Mouse (Mus musculus) MEL (cell line): ENCODE data around the gene Smchd1. TPM values are rescaled to one million over a fixed set of nuclear protein-coding genes. Genes with fewer than 3 reads are reported as not detected.

Experiments used
- DNase-seq: peaks from one replicate; pipeline ENCODE4 v3.0.0; 2011; ENCODE audit warnings: low read depth, low spot score
- H3K27ac ChIP-seq: 2 replicates; pipeline ENCODE4 v1.5.1; 2012; ENCODE audit warnings: low read depth, mild to moderate bottlenecking, control low read depth, low read length, moderate library complexity; ENCODE audit not compliant: control insufficient read depth
- H3K27me3 ChIP-seq, 2 experiments: fragments of 150-350 bp in 1 of 2; sonication (generic) in 1 of 2; 2 replicates each; pipeline ENCODE4 v1.6.1; 2012; ENCODE audit warnings: low read length in 2 of 2, mild to moderate bottlenecking in 2 of 2, improper control_type of control experiment in 1 of 2, moderate library complexity in 1 of 2; ENCODE audit not compliant: insufficient read depth in 2 of 2, control insufficient read depth in 1 of 2
- H3K36me3 ChIP-seq, 2 experiments: 2 replicates each; pipeline ENCODE4 v1.6.1; 2012 to 2014; ENCODE audit warnings: low read length in 2 of 2, improper control_type of control experiment in 1 of 2, inconsistent platforms in 1 of 2, mild to moderate bottlenecking in 1 of 2; ENCODE audit not compliant: insufficient read depth in 2 of 2, control insufficient read depth in 1 of 2
- H3K4me1 ChIP-seq, 2 experiments: fragments of 150-350 bp in 1 of 2; sonication (generic) in 1 of 2; 2 replicates each; pipeline ENCODE4 v1.6.1; 2012; ENCODE audit warnings: low read length in 2 of 2, improper control_type of control experiment in 1 of 2, mild to moderate bottlenecking in 1 of 2; ENCODE audit not compliant: insufficient read depth in 2 of 2, control insufficient read depth in 1 of 2
- H3K4me3 ChIP-seq, 2 experiments: fragments of 150-350 bp in 1 of 2; sonication (generic) in 1 of 2; 2 replicates each; pipeline ENCODE4 v1.5.1; 2012; ENCODE audit warnings: low read depth in 2 of 2, low read length in 2 of 2, mild to moderate bottlenecking in 2 of 2, moderate library complexity in 2 of 2, control low read depth in 1 of 2, improper control_type of control experiment in 1 of 2; ENCODE audit not compliant: control insufficient read depth in 1 of 2, insufficient read depth in 1 of 2
- H3K79me2 ChIP-seq: 2 replicates; pipeline ENCODE4 v1.6.1; 2012; ENCODE audit warnings: mild to moderate bottlenecking, low read length, moderate library complexity; ENCODE audit not compliant: control insufficient read depth, poor library complexity, insufficient read depth
- H3K9ac ChIP-seq: 2 replicates; pipeline ENCODE4 v1.6.1; 2012; ENCODE audit warnings: low read depth, mild to moderate bottlenecking, control low read depth, low read length, moderate library complexity; ENCODE audit not compliant: control insufficient read depth, poor library complexity, severe bottlenecking
- H3K9me3 ChIP-seq: fragments of 150-350 bp; sonication (generic); replicated peaks from 2 replicates; pipeline ENCODE4 v1.6.1; 2012; ENCODE audit warnings: mild to moderate bottlenecking, low read length, improper control_type of control experiment, moderate library complexity; ENCODE audit not compliant: insufficient read depth
- ELF1 ChIP-seq: IDR thresholded peaks from 2 replicates; pipeline ENCODE4 v1.6.1; 2014; ENCODE audit warnings: low read depth, mild to moderate bottlenecking, inconsistent platforms, low read length, improper control_type of control experiment, moderate library complexity
- EP300 ChIP-seq, 2 experiments: IDR thresholded peaks; 2 replicates each; pipeline ENCODE4 v1.6.1; 2011; ENCODE audit warnings: improper control_type of control experiment in 2 of 2, low read length in 2 of 2, low read depth in 1 of 2, mild to moderate bottlenecking in 1 of 2
- ETS1 ChIP-seq: IDR thresholded peaks from 2 replicates; pipeline ENCODE4 v1.6.1; 2012; ENCODE audit warnings: low read depth, mild to moderate bottlenecking, inconsistent platforms, low read length, improper control_type of control experiment, moderate library complexity
- GABPA ChIP-seq: IDR thresholded peaks from 2 replicates; pipeline ENCODE4 v1.6.1; 2012; ENCODE audit warnings: low read depth, mild to moderate bottlenecking, inconsistent platforms, low read length, improper control_type of control experiment, moderate library complexity
- GATA1 ChIP-seq: IDR thresholded peaks from 2 replicates; pipeline ENCODE4 v1.6.1; 2011; ENCODE audit warnings: low read depth, low read length, improper control_type of control experiment
- HCFC1 ChIP-seq: IDR thresholded peaks from 2 replicates; pipeline ENCODE4 v1.6.1; 2012; ENCODE audit warnings: low read depth, mild to moderate bottlenecking, inconsistent platforms, low read length, improper control_type of control experiment, moderate library complexity
- KAT2A ChIP-seq: conservative IDR thresholded peaks from 2 replicates; pipeline ENCODE4 v1.6.1; 2012; ENCODE audit warnings: low read depth, low read length, improper control_type of control experiment, inconsistent platforms
- MAFK ChIP-seq: IDR thresholded peaks from 2 replicates; pipeline ENCODE4 v1.6.1; 2011; ENCODE audit warnings: low read depth, mild to moderate bottlenecking, low read length, improper control_type of control experiment, borderline replicate concordance
- MAX ChIP-seq: IDR thresholded peaks from 2 replicates; pipeline ENCODE4 v1.6.1; 2011; ENCODE audit warnings: low read length, improper control_type of control experiment
- MYC ChIP-seq: IDR thresholded peaks from 2 replicates; pipeline ENCODE4 v1.6.1; 2011; ENCODE audit warnings: low read depth, mild to moderate bottlenecking, low read length, improper control_type of control experiment, moderate library complexity
- POLR2A ChIP-seq, 2 experiments: IDR thresholded peaks; 2 replicates each; pipeline ENCODE4 v1.6.1; 2011 to 2012; ENCODE audit warnings: low read length in 2 of 2, mild to moderate bottlenecking in 2 of 2, control low read depth in 1 of 2, improper control_type of control experiment in 1 of 2, low read depth in 1 of 2, moderate library complexity in 1 of 2; ENCODE audit not compliant: control insufficient read depth in 1 of 2, insufficient read depth in 1 of 2, poor library complexity in 1 of 2
- POLR2AphosphoS2 ChIP-seq: IDR thresholded peaks from 2 replicates; pipeline ENCODE4 v1.6.1; 2011; ENCODE audit warnings: low read length, improper control_type of control experiment
- RCOR1 ChIP-seq: IDR thresholded peaks from 2 replicates; pipeline ENCODE4 v1.6.1; 2012; ENCODE audit warnings: low read depth, mild to moderate bottlenecking, inconsistent platforms, low read length, improper control_type of control experiment
- SIN3A ChIP-seq: IDR thresholded peaks from 2 replicates; pipeline ENCODE4 v1.6.1; 2012; ENCODE audit warnings: low read length, improper control_type of control experiment, inconsistent platforms
- SMC3 ChIP-seq: IDR thresholded peaks from 2 replicates; pipeline ENCODE4 v1.6.1; 2011; ENCODE audit warnings: low read depth, low read length, improper control_type of control experiment
- TAL1 ChIP-seq: IDR thresholded peaks from 2 replicates; pipeline ENCODE4 v1.6.1; 2012; ENCODE audit warnings: mild to moderate bottlenecking, inconsistent platforms, low read length, moderate library complexity, mixed read lengths
- TBP ChIP-seq: IDR thresholded peaks from 2 replicates; pipeline ENCODE4 v1.8.0; 2011; ENCODE audit warnings: low read depth, low read length, improper control_type of control experiment
- TCF12 ChIP-seq: IDR thresholded peaks from 2 replicates; pipeline ENCODE4 v1.6.1; 2014; ENCODE audit warnings: low read depth, mild to moderate bottlenecking, inconsistent platforms, low read length, improper control_type of control experiment, moderate library complexity
- USF2 ChIP-seq, 2 experiments: IDR thresholded peaks; 2 replicates each; pipeline ENCODE4 v1.6.1; 2011 to 2012; ENCODE audit warnings: improper control_type of control experiment in 2 of 2, low read length in 2 of 2, borderline replicate concordance in 1 of 2, inconsistent platforms in 1 of 2, low read depth in 1 of 2, mild to moderate bottlenecking in 1 of 2; ENCODE audit not compliant: insufficient read depth in 1 of 2
- ZC3H11A ChIP-seq: IDR thresholded peaks from 2 replicates; pipeline ENCODE4 v1.6.1; 2012; ENCODE audit warnings: low read depth, mild to moderate bottlenecking, inconsistent platforms, low read length, improper control_type of control experiment
- ZKSCAN1 ChIP-seq: IDR thresholded peaks from 2 replicates; pipeline ENCODE4 v1.6.1; 2012; ENCODE audit warnings: low read depth, mild to moderate bottlenecking, inconsistent platforms, low read length, improper control_type of control experiment, moderate library complexity
- ZMIZ1 ChIP-seq: IDR thresholded peaks from 2 replicates; pipeline ENCODE4 v1.6.1; 2012; ENCODE audit warnings: low read depth, mild to moderate bottlenecking, inconsistent platforms, low read length, improper control_type of control experiment, moderate library complexity
- polyA plus RNA-seq, 2 experiments: library from polyadenylated mRNA; stranded (reverse) in 1 of 2; unstranded in 1 of 2; fragments of >175 nt in 1 of 2; fragments of >200 nt in 1 of 2; gene quantifications; 2 replicates each; pipeline versions ENCODE4 v1.2.1 to v1.2.4; 2012; ENCODE audit warnings: low replicate concordance in 2 of 2, low read depth in 1 of 2; ENCODE audit not compliant: insufficient read length in 2 of 2, insufficient read depth in 1 of 2, missing spikeins in 1 of 2
- total RNA-seq: library from RNA; depleted of rRNA; stranded (reverse); fragments of 300-350 nt; gene quantifications from 2 replicates; pipeline ENCODE4 v1.2.3, GENCODE M21; 2012

Gene Smchd1
- total and polyA plus RNA-seq, 3 experiments: 43.6 to 164 (median 45.7) TPM

- Histone ChIP-seq H3K79me2 (no peaks in the 10 kb centered on the region), H3K9me3 (no peaks in the 10 kb centered on the region), H3K4me1 (peaks cover 3 to 21% of the 10 kb centered on the region in 2 experiments; a peak in 3 of 4 replicates), H3K27ac (peak overlapping the region; percentile 86), H3K9ac (peak overlapping the region; percentile 68), H3K36me3 (peaks cover 0 to 20% of the 10 kb centered on the region in 2 experiments; a peak in 2 of 4 replicates), H3K27me3 (no peaks in the 10 kb centered on the region), H3K4me3 (peak overlapping the region; percentile 43 to 51)
- DNase-seq: peak; percentile 86
- TF ChIP-seq TBP (peak; percentile 48; the same call in 1 of the 2 replicates), RCOR1 (peak; percentile 56), MAFK (peak; percentile 41; the same call in 1 of the 2 replicates), TAL1 (peak; percentile 60), MYC (0 out of 2 replicates have a peak, but pooled peaks have one; percentile 40), EP300 (IDR thresholded peaks at IDR 0.05; ENCODE audit: low read depth in 1 of 2, low read length in 2 of 2) (peak; percentile 71 to 84), GATA1 (peak; percentile 75; the same call in 1 of the 2 replicates), KAT2A (no peak), ETS1 (peak; percentile 38), MAX (0 out of 2 replicates have a peak, but pooled peaks have one; percentile 37), ELF1 (0 out of 2 replicates have a peak, but pooled peaks have one; percentile 23), SIN3A (peak; percentile 58), TCF12 (peak; percentile 60), ZC3H11A (no peak), POLR2AphosphoS2 (no peak), HCFC1 (no peak)
Observed at GRCm38 (mm10) chr17:71490666-71491331, 15.7 kb upstream of the Smchd1 start.

GRCm38 (mm10) chr17:71489703-71490461, 14.7 kb upstream of the Smchd1 start:
- H3K27me3 ChIP-seq: no peaks in the 10 kb centered on the region
- TF ChIP-seq GATA1 (peak; percentile 72), SIN3A (peak; percentile 22; the same call in 1 of the 2 replicates), ETS1 (peak; percentile 52; the same call in 1 of the 2 replicates), HCFC1 (peak; percentile 51; the same call in 1 of the 2 replicates), SMC3 (no peak), USF2 (IDR thresholded peaks at IDR 0.05; ENCODE audit: borderline replicate concordance in 1 of 2, insufficient read depth in 1 of 2, low read depth in 1 of 2, low read length in 2 of 2) (no peak), ZKSCAN1 (peak; percentile 69; the same call in 1 of the 2 replicates), POLR2A (IDR thresholded peaks at IDR 0.05; ENCODE audit: control insufficient read depth in 1 of 2, insufficient read depth in 1 of 2, low read depth in 1 of 2, low read length in 2 of 2, poor library complexity in 1 of 2) (peak in 1 of 2 experiments; percentile 56; a peak in 1 of 4 replicates), ZMIZ1 (no peak), TCF12 (no peak), GABPA (no peak), TBP (peak; percentile 75; the same call in 1 of the 2 replicates), TAL1 (peak; percentile 46), RCOR1 (0 out of 2 replicates have a peak, but pooled peaks have one; percentile 31), MYC (peak; percentile 89), MAX (peak; percentile 17; the same call in 1 of the 2 replicates), EP300 (IDR thresholded peaks at IDR 0.05; ENCODE audit: low read depth in 1 of 2, low read length in 2 of 2) (peak; percentile 38; a peak in 1 of 4 replicates)

More at GRCm38 (mm10) chr17:71489703-71490461, 14.7 kb upstream of the Smchd1 start:
- DNase-seq: peak; percentile 93
- Histone ChIP-seq H3K36me3 (peaks cover 0 to 24% of the 10 kb centered on the region in 2 experiments; a peak in 2 of 4 replicates), H3K27ac (peak overlapping the region; percentile 86), H3K79me2 (no peaks in the 10 kb centered on the region), H3K9ac (peak overlapping the region; percentile 18), H3K4me3 (no peak overlapping the region), H3K9me3 (no peaks in the 10 kb centered on the region), H3K4me1 (peaks cover 3 to 29% of the 10 kb centered on the region in 2 experiments; a peak in 3 of 4 replicates)
